Mouse (Mus musculus): ENCODE results near the gene Hip1. TPM values are rescaled to one million over a fixed set of nuclear protein-coding genes. Genes with fewer than 3 reads are reported as not detected.

Gene Hip1
- polyA plus RNA-seq, 1 experiment from 2014 or later: 31.7 TPM

DNA sequence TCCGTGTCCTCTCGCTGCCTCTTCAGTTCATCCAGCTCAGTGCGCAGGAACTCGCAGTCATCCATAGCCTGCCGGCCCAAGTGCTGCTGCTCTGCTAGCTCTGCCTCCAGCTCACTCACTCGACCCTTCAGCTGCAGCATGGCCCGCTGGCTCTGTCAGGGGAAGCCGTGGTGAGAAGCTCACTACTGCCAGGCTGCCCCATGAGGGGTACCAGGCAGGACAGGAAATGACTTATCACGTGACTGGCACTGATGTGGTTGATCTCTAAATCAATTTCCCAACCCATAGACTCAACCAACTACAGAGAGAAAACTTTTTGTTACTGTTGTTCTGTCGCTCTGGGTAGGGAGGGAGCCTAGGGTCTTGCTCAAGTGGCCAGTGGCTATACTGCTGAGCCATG is 109.9 kb downstream of the Hip1 start:
- 96% methylated on average over 10 of the region's 10 CpGs for WGBS
- H3K27ac ChIP-seq (replicated peaks in 1 of 2; ENCODE audit: control insufficient read depth in 1 of 2, insufficient read depth in 1 of 2, low read depth in 2 of 2, low read length in 2 of 2): no peak overlapping the region

GRCm38 (mm10) chr5:135433861-135434260 is 111.1 kb downstream of the Hip1 start:
- no peak overlapping the region for H3K27ac ChIP-seq (replicated peaks in 1 of 2; ENCODE audit: control insufficient read depth in 1 of 2, insufficient read depth in 1 of 2, low read depth in 2 of 2, low read length in 2 of 2)
- no peak overlapping the region for H3K4me2 ChIP-seq (ENCODE audit: low read length)
- H3K9me3 ChIP-seq (ENCODE audit: control insufficient read depth, low read length): peaks cover 4% of the 10 kb centered on the region
- H3K4me3 ChIP-seq (ENCODE audit: control insufficient read depth in 1 of 2, insufficient read depth in 1 of 2, low read depth in 1 of 2, low read length in 2 of 2): no peak overlapping the region
- WGBS: 96% methylated on average over 4 of the region's 4 CpGs
- ATAC-seq (ENCODE audit: insufficient number of reproducible peaks, insufficient read depth, low FRiP score, low read depth): no peak
- peaks cover 83% of the 10 kb centered on the region for H3K36me3 ChIP-seq (ENCODE audit: control insufficient read depth, insufficient read depth, low read length)
- H3K9ac ChIP-seq (ENCODE audit: low read length): no peak overlapping the region
- peaks cover 0 to 2% of the 10 kb centered on the region in 2 experiments; a peak in 1 of 4 replicates for H3K4me1 ChIP-seq (ENCODE audit: control insufficient read depth in 2 of 2, insufficient read depth in 2 of 2, low read length in 2 of 2)
- no peaks in the 10 kb centered on the region for H3K27me3 ChIP-seq (ENCODE audit: control insufficient read depth, insufficient read depth, low read length)

More for the DNA sequence above, 109.9 kb downstream of the Hip1 start:
- peaks cover 4% of the 10 kb centered on the region for H3K9me3 ChIP-seq (ENCODE audit: control insufficient read depth, low read length)
- H3K4me1 ChIP-seq (ENCODE audit: control insufficient read depth in 2 of 2, insufficient read depth in 2 of 2, low read length in 2 of 2): peaks cover 0 to 2% of the 10 kb centered on the region in 2 experiments; a peak in 1 of 4 replicates
- no peaks in the 10 kb centered on the region for H3K27me3 ChIP-seq (ENCODE audit: control insufficient read depth, insufficient read depth, low read length)
- H3K4me2 ChIP-seq (ENCODE audit: low read length): no peak overlapping the region
- no peak overlapping the region for H3K9ac ChIP-seq (ENCODE audit: low read length)
- ATAC-seq (ENCODE audit: insufficient number of reproducible peaks, insufficient read depth, low FRiP score, low read depth): no peak
- no peak overlapping the region for H3K4me3 ChIP-seq (ENCODE audit: control insufficient read depth in 1 of 2, insufficient read depth in 1 of 2, low read depth in 1 of 2, low read length in 2 of 2)
- H3K36me3 ChIP-seq (ENCODE audit: control insufficient read depth, insufficient read depth, low read length): peaks cover 74% of the 10 kb centered on the region

GRCm38 (mm10) chr5:135431111-135431510 is 113.8 kb downstream of the Hip1 start:
- H3K36me3 ChIP-seq (ENCODE audit: control insufficient read depth, insufficient read depth, low read length): peaks cover 87% of the 10 kb centered on the region
- WGBS: 59% methylated on average over 6 of the region's 6 CpGs

DNA sequence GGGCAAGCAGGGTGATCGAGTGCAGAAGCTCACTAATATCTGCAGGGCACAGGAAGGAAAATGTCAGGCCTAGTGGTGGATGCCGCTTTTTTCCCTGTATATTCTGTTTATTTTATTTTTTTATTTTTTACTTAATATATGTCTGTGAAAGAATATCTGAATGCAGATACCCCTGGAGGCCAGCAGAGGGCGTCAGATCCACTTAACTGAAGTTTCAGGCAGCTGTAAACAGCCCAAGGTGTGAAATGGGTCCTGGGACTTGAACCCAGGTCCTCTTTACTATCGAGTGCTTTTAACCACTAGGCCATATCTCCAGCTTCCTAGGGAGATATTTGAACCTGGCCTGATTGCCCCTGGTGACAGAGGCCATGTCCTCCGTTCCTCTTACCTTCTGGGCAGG is 116.1 kb downstream of the Hip1 start:
- no peaks in the 10 kb centered on the region for H3K27me3 ChIP-seq (ENCODE audit: control insufficient read depth, insufficient read depth, low read length)
- H3K9me3 ChIP-seq (ENCODE audit: control insufficient read depth, low read length): no peaks in the 10 kb centered on the region
- H3K4me2 ChIP-seq (ENCODE audit: low read length): no peak overlapping the region
- 67% methylated on average over 5 of the region's 5 CpGs for WGBS
- no peak overlapping the region for H3K9ac ChIP-seq (ENCODE audit: low read length)
- H3K27ac ChIP-seq (replicated peaks in 1 of 2; ENCODE audit: control insufficient read depth in 1 of 2, insufficient read depth in 1 of 2, low read depth in 2 of 2, low read length in 2 of 2): no peak overlapping the region
- peaks cover 89% of the 10 kb centered on the region for H3K36me3 ChIP-seq (ENCODE audit: control insufficient read depth, insufficient read depth, low read length)
- no peak overlapping the region for H3K4me3 ChIP-seq (ENCODE audit: control insufficient read depth in 1 of 2, insufficient read depth in 1 of 2, low read depth in 1 of 2, low read length in 2 of 2)
- ATAC-seq (ENCODE audit: insufficient number of reproducible peaks, insufficient read depth, low FRiP score, low read depth): no peak
- H3K4me1 ChIP-seq (ENCODE audit: control insufficient read depth in 2 of 2, insufficient read depth in 2 of 2, low read length in 2 of 2): peaks cover 0 to 2% of the 10 kb centered on the region in 2 experiments; a peak in 1 of 4 replicates

More at GRCm38 (mm10) chr5:135431111-135431510, 113.8 kb downstream of the Hip1 start:
- Histone ChIP-seq H3K27ac (replicated peaks in 1 of 2; ENCODE audit: control insufficient read depth in 1 of 2, insufficient read depth in 1 of 2, low read depth in 2 of 2, low read length in 2 of 2) (no peak overlapping the region; a peak in 1 of 4 replicates), H3K4me3 (ENCODE audit: control insufficient read depth in 1 of 2, insufficient read depth in 1 of 2, low read depth in 1 of 2, low read length in 2 of 2) (no peak overlapping the region), H3K9me3 (ENCODE audit: control insufficient read depth, low read length) (peaks cover 4% of the 10 kb centered on the region), H3K27me3 (ENCODE audit: control insufficient read depth, insufficient read depth, low read length) (no peaks in the 10 kb centered on the region), H3K9ac (ENCODE audit: low read length) (no peak overlapping the region), H3K4me2 (ENCODE audit: low read length) (no peak overlapping the region), H3K4me1 (ENCODE audit: control insufficient read depth in 2 of 2, insufficient read depth in 2 of 2, low read length in 2 of 2) (peaks cover 0 to 2% of the 10 kb centered on the region in 2 experiments; a peak in 1 of 4 replicates)
- ATAC-seq (ENCODE audit: insufficient number of reproducible peaks, insufficient read depth, low FRiP score, low read depth): no peak

DNA sequence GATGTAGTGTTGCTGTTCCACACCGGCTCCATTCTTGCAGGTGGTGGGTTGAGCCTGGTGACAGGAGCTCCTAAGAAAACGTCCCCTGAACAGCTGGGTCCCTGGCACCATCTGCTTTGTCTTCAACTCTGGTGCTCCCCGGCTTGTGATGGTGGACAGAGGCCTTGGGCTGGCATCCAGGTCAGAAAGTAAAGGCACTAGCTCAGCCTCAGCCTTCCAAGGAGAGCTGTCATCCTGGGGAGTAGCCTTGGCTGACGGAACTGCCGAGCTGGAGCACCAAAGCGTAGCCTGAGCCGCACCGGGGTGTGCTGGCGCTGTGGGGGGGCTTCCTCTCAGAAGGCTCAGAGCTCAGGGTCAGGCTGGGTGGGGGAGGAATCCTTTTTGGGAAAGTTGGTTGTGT is 134.7 kb downstream of the Hip1 start:
- H3K4me1 ChIP-seq (ENCODE audit: control insufficient read depth in 2 of 2, insufficient read depth in 2 of 2, low read length in 2 of 2): no peaks in the 10 kb centered on the region
- WGBS: 87% methylated on average over 9 of the region's 9 CpGs

GRCm38 (mm10) chr5:135408114-135408513 is 136.8 kb downstream of the Hip1 start:
- Histone ChIP-seq H3K27me3 (ENCODE audit: control insufficient read depth, insufficient read depth, low read length) (no peaks in the 10 kb centered on the region), H3K9me3 (ENCODE audit: control insufficient read depth, low read length) (no peaks in the 10 kb centered on the region), H3K9ac (ENCODE audit: low read length) (no peak overlapping the region), H3K36me3 (ENCODE audit: control insufficient read depth, insufficient read depth, low read length) (peaks cover 35% of the 10 kb centered on the region), H3K4me3 (ENCODE audit: control insufficient read depth in 1 of 2, insufficient read depth in 1 of 2, low read depth in 1 of 2, low read length in 2 of 2) (no peak overlapping the region), H3K4me2 (ENCODE audit: low read length) (no peak overlapping the region), H3K4me1 (ENCODE audit: control insufficient read depth in 2 of 2, insufficient read depth in 2 of 2, low read length in 2 of 2) (no peaks in the 10 kb centered on the region; a peak in 1 of 4 replicates), H3K27ac (replicated peaks in 1 of 2; ENCODE audit: control insufficient read depth in 1 of 2, insufficient read depth in 1 of 2, low read depth in 2 of 2, low read length in 2 of 2) (no peak overlapping the region)
- ATAC-seq (ENCODE audit: insufficient number of reproducible peaks, insufficient read depth, low FRiP score, low read depth): no peak
- WGBS: 87% methylated on average over 4 of the region's 4 CpGs

More for the DNA sequence above, 134.7 kb downstream of the Hip1 start:
- Histone ChIP-seq H3K4me3 (ENCODE audit: control insufficient read depth in 1 of 2, insufficient read depth in 1 of 2, low read depth in 1 of 2, low read length in 2 of 2) (no peak overlapping the region), H3K4me2 (ENCODE audit: low read length) (no peak overlapping the region), H3K27ac (replicated peaks in 1 of 2; ENCODE audit: control insufficient read depth in 1 of 2, insufficient read depth in 1 of 2, low read depth in 2 of 2, low read length in 2 of 2) (no peak overlapping the region), H3K9ac (ENCODE audit: low read length) (no peak overlapping the region), H3K9me3 (ENCODE audit: control insufficient read depth, low read length) (no peaks in the 10 kb centered on the region), H3K36me3 (ENCODE audit: control insufficient read depth, insufficient read depth, low read length) (peaks cover 56% of the 10 kb centered on the region), H3K27me3 (ENCODE audit: control insufficient read depth, insufficient read depth, low read length) (no peaks in the 10 kb centered on the region)
- no peak for ATAC-seq (ENCODE audit: insufficient number of reproducible peaks, insufficient read depth, low FRiP score, low read depth)

- Histone ChIP-seq H3K4me2 (ENCODE audit: low read length) (no peak overlapping the region), H3K27ac (replicated peaks in 1 of 2; ENCODE audit: control insufficient read depth in 1 of 2, insufficient read depth in 1 of 2, low read depth in 2 of 2, low read length in 2 of 2) (no peak overlapping the region), H3K9ac (ENCODE audit: low read length) (no peak overlapping the region), H3K4me1 (ENCODE audit: control insufficient read depth in 2 of 2, insufficient read depth in 2 of 2, low read length in 2 of 2) (no peaks in the 10 kb centered on the region; a peak in 1 of 4 replicates), H3K9me3 (ENCODE audit: control insufficient read depth, low read length) (no peaks in the 10 kb centered on the region), H3K27me3 (ENCODE audit: control insufficient read depth, insufficient read depth, low read length) (no peaks in the 10 kb centered on the region), H3K4me3 (ENCODE audit: control insufficient read depth in 1 of 2, insufficient read depth in 1 of 2, low read depth in 1 of 2, low read length in 2 of 2) (no peak overlapping the region), H3K36me3 (ENCODE audit: control insufficient read depth, insufficient read depth, low read length) (peaks cover 16% of the 10 kb centered on the region)
- no peak for ATAC-seq (ENCODE audit: insufficient number of reproducible peaks, insufficient read depth, low FRiP score, low read depth)
- 86% methylated on average over 9 of the region's 9 CpGs for WGBS
These were observed 139.5 kb downstream of the Hip1 start for GRCm38 (mm10) chr5:135405437-135405836.

DNA sequence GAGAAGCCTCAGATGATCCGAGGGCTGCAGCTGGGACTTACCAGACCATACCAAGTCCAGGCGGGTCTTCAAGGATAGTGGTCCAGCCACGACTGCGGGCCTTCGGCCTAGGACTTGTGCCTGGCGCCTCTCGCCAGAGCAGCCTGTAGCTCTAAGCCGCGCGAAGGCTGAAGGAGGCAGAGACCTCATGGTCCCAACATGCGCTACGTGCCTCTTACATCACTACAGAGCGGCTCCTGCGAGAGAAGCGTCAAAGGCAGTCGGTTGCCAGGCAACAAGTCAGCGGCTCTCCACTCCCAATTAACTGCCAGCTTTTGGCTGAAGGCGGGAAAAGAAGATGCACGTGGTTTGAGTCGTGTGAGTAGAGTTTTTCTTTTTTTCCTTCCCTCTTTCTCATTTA is 140.3 kb downstream of the Hip1 start:
- Histone ChIP-seq H3K9me3 (ENCODE audit: control insufficient read depth, low read length) (no peaks in the 10 kb centered on the region), H3K27me3 (ENCODE audit: control insufficient read depth, insufficient read depth, low read length) (no peaks in the 10 kb centered on the region), H3K4me2 (ENCODE audit: low read length) (no peak overlapping the region), H3K27ac (replicated peaks in 1 of 2; ENCODE audit: control insufficient read depth in 1 of 2, insufficient read depth in 1 of 2, low read depth in 2 of 2, low read length in 2 of 2) (no peak overlapping the region), H3K9ac (ENCODE audit: low read length) (no peak overlapping the region), H3K36me3 (ENCODE audit: control insufficient read depth, insufficient read depth, low read length) (peaks cover 8% of the 10 kb centered on the region; the same call in 1 of the 2 replicates), H3K4me1 (ENCODE audit: control insufficient read depth in 2 of 2, insufficient read depth in 2 of 2, low read length in 2 of 2) (no peaks in the 10 kb centered on the region; a peak in 1 of 4 replicates), H3K4me3 (ENCODE audit: control insufficient read depth in 1 of 2, insufficient read depth in 1 of 2, low read depth in 1 of 2, low read length in 2 of 2) (no peak overlapping the region)
- ATAC-seq (ENCODE audit: insufficient number of reproducible peaks, insufficient read depth, low FRiP score, low read depth): 0 out of 2 replicates have a peak, but pooled peaks have one; percentile 16
- 37% methylated on average over 20 of the region's 20 CpGs for WGBS
